9 mouse cellular contexts compared by ENCODE assay signal in the genomic region with DNA sequence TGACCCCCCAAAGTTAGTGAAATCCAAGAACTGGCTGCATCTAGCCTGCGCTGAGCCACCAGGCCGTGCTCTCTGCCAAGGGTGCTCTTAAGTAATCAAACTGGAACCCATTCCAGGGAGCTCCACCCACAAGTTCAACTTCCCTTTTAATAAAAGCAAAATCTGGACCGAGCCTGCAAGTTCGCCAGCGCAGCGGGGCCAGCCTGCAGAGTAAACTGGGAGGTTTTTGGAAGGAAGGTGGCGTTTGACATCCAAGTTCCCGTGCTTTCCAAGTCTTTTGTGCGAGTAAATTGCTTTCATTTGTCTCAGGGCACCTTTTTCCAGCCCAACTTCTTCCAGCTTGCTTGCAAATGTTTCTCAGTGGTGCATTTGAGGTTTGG. TPM values are rescaled to one million over a fixed set of nuclear protein-coding genes. Genes with fewer than 3 reads are reported as not detected.
DNase-seq lines count a peak whose midpoint lies in the region; ATAC-seq and TF ChIP-seq lines count a peak whose summit lies in the region.
"Had no signal": no experiment of that assay in that cellular context is flagged by ENCODE, and none has a peak within 500 bp of the region (broad histone marks: within the 10 kb centered on the region; RNA-seq: fewer than 3 reads in every experiment).

No protein-coding gene starts in this region.

- H3K4me3 ChIP-seq in hindbrain, embryonic 15.5 days, result no peak overlapping the region
- H3K4me3 ChIP-seq in hindbrain, embryonic 10.5 days, result no peak overlapping the region
- H3K4me3 ChIP-seq in heart, embryonic 13.5 days, result no peak overlapping the region
- H3K4me3 ChIP-seq in layer of hippocampus, adult 2 months, result peak overlapping the region; percentile 23; the same call in 1 of the 2 replicates
- no peak overlapping the region for H3K4me3 ChIP-seq in midbrain, embryonic 10.5 days
- H3K4me3 ChIP-seq: erythroblast, embryonic 14.5 days had no signal

- no peak overlapping the region for H3K9ac ChIP-seq in hindbrain, embryonic 15.5 days
- no peak overlapping the region for H3K9ac ChIP-seq in heart, embryonic 13.5 days

- no peak for ATAC-seq in hindbrain, embryonic 15.5 days (ENCODE audit: low FRiP score, low read depth)
- no peak for ATAC-seq in heart, embryonic 13.5 days (ENCODE audit: extremely low read depth, insufficient number of reproducible peaks, low FRiP score, low TSS enrichment)
- no peak for ATAC-seq in megakaryocyte-erythroid progenitor cell, adult 5-6 weeks (replicated peaks; ENCODE audit: low FRiP score, low TSS enrichment, poor library complexity, severe bottlenecking)

- no peaks in the 10 kb centered on the region for H3K27me3 ChIP-seq in hindbrain, embryonic 15.5 days
- H3K27me3 ChIP-seq in hindbrain, embryonic 10.5 days (ENCODE audit: insufficient read depth, poor library complexity, severe bottlenecking), result no peaks in the 10 kb centered on the region
- no peaks in the 10 kb centered on the region for H3K27me3 ChIP-seq in heart, embryonic 13.5 days (replicated peaks)
- H3K27me3 ChIP-seq in midbrain, embryonic 10.5 days (ENCODE audit: low read depth, poor library complexity, severe bottlenecking), result no peaks in the 10 kb centered on the region

- H3K9me3 ChIP-seq in hindbrain, embryonic 15.5 days, result no peaks in the 10 kb centered on the region
- no peaks in the 10 kb centered on the region for H3K9me3 ChIP-seq in hindbrain, embryonic 10.5 days
- no peaks in the 10 kb centered on the region for H3K9me3 ChIP-seq in heart, embryonic 13.5 days
- H3K9me3 ChIP-seq in midbrain, embryonic 10.5 days (replicated peaks), result no peaks in the 10 kb centered on the region

- H3K27ac ChIP-seq in hindbrain, embryonic 15.5 days (replicated peaks), result no peak overlapping the region
- H3K27ac ChIP-seq in hindbrain, embryonic 10.5 days, result no peak overlapping the region
- H3K27ac ChIP-seq in heart, embryonic 13.5 days (replicated peaks), result peak overlapping the region; percentile 48; the same call in 1 of the 2 replicates
- H3K27ac ChIP-seq in layer of hippocampus, adult 2 months, result peak overlapping the region; percentile 53; the same call in 1 of the 2 replicates
- H3K27ac ChIP-seq in midbrain, embryonic 10.5 days (replicated peaks), result no peak overlapping the region

- H3K4me2 ChIP-seq in hindbrain, embryonic 15.5 days, result 0 out of 2 replicates have a peak overlapping the region, but pooled peaks have one; percentile 2
- H3K4me2 ChIP-seq in heart, embryonic 13.5 days, result no peak overlapping the region; the same call in 1 of the 2 replicates

- 0 out of 2 replicates have a peak, but pooled peaks cover 8% of the 10 kb centered on the region for H3K4me1 ChIP-seq in hindbrain, embryonic 15.5 days (replicated peaks)
- H3K4me1 ChIP-seq in hindbrain, embryonic 10.5 days (replicated peaks), result peaks cover 11% of the 10 kb centered on the region; the same call in 1 of the 2 replicates
- H3K4me1 ChIP-seq in heart, embryonic 13.5 days, result peaks cover 14% of the 10 kb centered on the region
- H3K4me1 ChIP-seq in midbrain, embryonic 10.5 days, result peaks cover 4% of the 10 kb centered on the region; the same call in 1 of the 2 replicates

- WGBS in hindbrain, embryonic 15.5 days, result 66% methylated on average over 9 of the region's 9 CpGs
- 79% methylated on average over 9 of the region's 9 CpGs for WGBS in hindbrain, embryonic 10.5 days
- WGBS in heart, embryonic 13.5 days, result 63% methylated on average over 9 of the region's 9 CpGs
- WGBS in midbrain, embryonic 10.5 days, result 84% methylated on average over 9 of the region's 9 CpGs

- TF ChIP-seq CTCF in layer of hippocampus, adult 2 months (conservative IDR thresholded peaks at IDR 0.05), result no peak

- DNase-seq in hindbrain, embryonic 10.5 days (ENCODE audit: low spot score), result no peak
- DNase-seq in brain, adult 2 months (ENCODE audit: low read depth, low spot score), result peak; percentile 68
- peak; percentile 36 to 50 for DNase-seq in layer of hippocampus, adult 2 months (ENCODE audit: low spot score in 2 of 2)
- peak; percentile 81 for DNase-seq in lung, postnatal 36 days
- DNase-seq in midbrain, embryonic 10.5 days (ENCODE audit: low spot score), result no peak

- no peaks in the 10 kb centered on the region for H3K36me3 ChIP-seq in hindbrain, embryonic 15.5 days
- H3K36me3 ChIP-seq in hindbrain, embryonic 10.5 days, result no peaks in the 10 kb centered on the region
- no peaks in the 10 kb centered on the region for H3K36me3 ChIP-seq in heart, embryonic 13.5 days
- no peaks in the 10 kb centered on the region for H3K36me3 ChIP-seq in midbrain, embryonic 10.5 days

RNA-seq across cellular contexts. Expression of a gene that starts 27.5 kb away (rescaled TPM):
- polyA plus RNA-seq in hindbrain, embryonic 15.5 days (2015; fragmentation: Nextera tagmentation; extraction: Ambion mirVana), result 2.1 and 2.5 TPM in 2 replicates
- 2.4 and 3.1 TPM in 2 replicates for polyA plus RNA-seq in hindbrain, embryonic 10.5 days (2016; fragmentation: Nextera tagmentation; extraction: Ambion mirVana)
- 2.8 and 3.3 TPM in 2 replicates for polyA plus RNA-seq in heart, embryonic 13.5 days (2015; fragmentation: Nextera tagmentation; extraction: Ambion mirVana)
- total RNA-seq in layer of hippocampus, adult 2 months (2021), result 1 to 10 TPM; 1.7 to 2.7 TPM
- not detected in 2 replicates for total RNA-seq in megakaryocyte-erythroid progenitor cell, adult 5-6 weeks (2014; fragmentation: Nextera tagmentation)
- not detected in 2 replicates for total RNA-seq in megakaryocyte-erythroid progenitor cell, adult 5-6 weeks (2017)
- 1.4 and 2.4 TPM in 2 replicates for polyA plus RNA-seq in midbrain, embryonic 10.5 days (2016; fragmentation: Nextera tagmentation; extraction: Ambion mirVana)
- polyA plus RNA-seq: erythroblast, embryonic 14.5 days had no signal

Comparison
In these comparisons a context has a peak if more than half of its experiments do, and no peak if none do; other contexts are left out.
1. H3K27ac ChIP-seq: peak in heart, embryonic 13.5 days (single experiment) and layer of hippocampus, adult 2 months (single experiment); none in hindbrain, embryonic 15.5 days (single experiment), hindbrain, embryonic 10.5 days (single experiment) and midbrain, embryonic 10.5 days (single experiment).
2. DNase-seq: peak in brain, adult 2 months (single experiment), layer of hippocampus, adult 2 months (2 of 2) and lung, postnatal 36 days (single experiment); none in hindbrain, embryonic 10.5 days (single experiment) and midbrain, embryonic 10.5 days (single experiment).